Mouse (Mus musculus) MEL (cell line): ENCODE measurements around the gene Ehf. TPM values are rescaled to one million over a fixed set of nuclear protein-coding genes. Genes with fewer than 3 reads are reported as not detected.

Experiments used
- DNase-seq: peaks from one replicate; pipeline ENCODE4 v3.0.0; 2011; ENCODE audit warnings: low read depth, low spot score
- H3K27ac ChIP-seq: 2 replicates; pipeline ENCODE4 v1.5.1; 2012; ENCODE audit warnings: low read depth, mild to moderate bottlenecking, control low read depth, low read length, moderate library complexity; ENCODE audit not compliant: control insufficient read depth
- H3K27me3 ChIP-seq, 2 experiments: fragments of 150-350 bp in 1 of 2; sonication (generic) in 1 of 2; 2 replicates each; pipeline ENCODE4 v1.6.1; 2012; ENCODE audit warnings: low read length in 2 of 2, mild to moderate bottlenecking in 2 of 2, improper control_type of control experiment in 1 of 2, moderate library complexity in 1 of 2; ENCODE audit not compliant: insufficient read depth in 2 of 2, control insufficient read depth in 1 of 2
- H3K36me3 ChIP-seq, 2 experiments: 2 replicates each; pipeline ENCODE4 v1.6.1; 2012 to 2014; ENCODE audit warnings: low read length in 2 of 2, improper control_type of control experiment in 1 of 2, inconsistent platforms in 1 of 2, mild to moderate bottlenecking in 1 of 2; ENCODE audit not compliant: insufficient read depth in 2 of 2, control insufficient read depth in 1 of 2
- H3K4me1 ChIP-seq, 2 experiments: fragments of 150-350 bp in 1 of 2; sonication (generic) in 1 of 2; 2 replicates each; pipeline ENCODE4 v1.6.1; 2012; ENCODE audit warnings: low read length in 2 of 2, improper control_type of control experiment in 1 of 2, mild to moderate bottlenecking in 1 of 2; ENCODE audit not compliant: insufficient read depth in 2 of 2, control insufficient read depth in 1 of 2
- H3K4me3 ChIP-seq, 2 experiments: fragments of 150-350 bp in 1 of 2; sonication (generic) in 1 of 2; 2 replicates each; pipeline ENCODE4 v1.5.1; 2012; ENCODE audit warnings: low read depth in 2 of 2, low read length in 2 of 2, mild to moderate bottlenecking in 2 of 2, moderate library complexity in 2 of 2, control low read depth in 1 of 2, improper control_type of control experiment in 1 of 2; ENCODE audit not compliant: control insufficient read depth in 1 of 2, insufficient read depth in 1 of 2
- H3K79me2 ChIP-seq: 2 replicates; pipeline ENCODE4 v1.6.1; 2012; ENCODE audit warnings: mild to moderate bottlenecking, low read length, moderate library complexity; ENCODE audit not compliant: control insufficient read depth, poor library complexity, insufficient read depth
- H3K9ac ChIP-seq: 2 replicates; pipeline ENCODE4 v1.6.1; 2012; ENCODE audit warnings: low read depth, mild to moderate bottlenecking, control low read depth, low read length, moderate library complexity; ENCODE audit not compliant: control insufficient read depth, poor library complexity, severe bottlenecking
- H3K9me3 ChIP-seq: fragments of 150-350 bp; sonication (generic); replicated peaks from 2 replicates; pipeline ENCODE4 v1.6.1; 2012; ENCODE audit warnings: mild to moderate bottlenecking, low read length, improper control_type of control experiment, moderate library complexity; ENCODE audit not compliant: insufficient read depth
- BHLHE40 ChIP-seq: IDR thresholded peaks from 2 replicates; pipeline ENCODE4 v1.6.1; 2012; ENCODE audit warnings: low read depth, mild to moderate bottlenecking, inconsistent platforms, low read length, improper control_type of control experiment, borderline replicate concordance
- CHD2 ChIP-seq: IDR thresholded peaks from 2 replicates; pipeline ENCODE4 v1.6.1; 2011; ENCODE audit warnings: low read length, improper control_type of control experiment
- CTCF ChIP-seq, 3 experiments: IDR thresholded peaks in 2 of 3; conservative IDR thresholded peaks in 1 of 3; 2 replicates each; pipeline ENCODE4 v1.5.1; 2011 to 2012; ENCODE audit warnings: low read length in 3 of 3, low read depth in 2 of 3, mild to moderate bottlenecking in 2 of 3, improper control_type of control experiment in 1 of 3, inconsistent platforms in 1 of 3, mixed read lengths in 1 of 3, moderate library complexity in 1 of 3; ENCODE audit not compliant: control insufficient read depth in 1 of 3, insufficient read depth in 1 of 3, poor library complexity in 1 of 3, severe bottlenecking in 1 of 3
- E2F4 ChIP-seq: IDR thresholded peaks from 2 replicates; pipeline ENCODE4 v1.6.1; 2011; ENCODE audit warnings: low read depth, low read length, improper control_type of control experiment, borderline replicate concordance
- EP300 ChIP-seq, 2 experiments: IDR thresholded peaks; 2 replicates each; pipeline ENCODE4 v1.6.1; 2011; ENCODE audit warnings: improper control_type of control experiment in 2 of 2, low read length in 2 of 2, low read depth in 1 of 2, mild to moderate bottlenecking in 1 of 2
- ETS1 ChIP-seq: IDR thresholded peaks from 2 replicates; pipeline ENCODE4 v1.6.1; 2012; ENCODE audit warnings: low read depth, mild to moderate bottlenecking, inconsistent platforms, low read length, improper control_type of control experiment, moderate library complexity
- GATA1 ChIP-seq: IDR thresholded peaks from 2 replicates; pipeline ENCODE4 v1.6.1; 2011; ENCODE audit warnings: low read depth, low read length, improper control_type of control experiment
- HCFC1 ChIP-seq: IDR thresholded peaks from 2 replicates; pipeline ENCODE4 v1.6.1; 2012; ENCODE audit warnings: low read depth, mild to moderate bottlenecking, inconsistent platforms, low read length, improper control_type of control experiment, moderate library complexity
- JUND ChIP-seq: IDR thresholded peaks from 2 replicates; pipeline ENCODE4 v1.6.1; 2011; ENCODE audit warnings: low read depth, mild to moderate bottlenecking, improper control_type of control experiment, low read length
- MAFK ChIP-seq: IDR thresholded peaks from 2 replicates; pipeline ENCODE4 v1.6.1; 2011; ENCODE audit warnings: low read depth, mild to moderate bottlenecking, low read length, improper control_type of control experiment, borderline replicate concordance
- MAX ChIP-seq: IDR thresholded peaks from 2 replicates; pipeline ENCODE4 v1.6.1; 2011; ENCODE audit warnings: low read length, improper control_type of control experiment
- MAZ ChIP-seq: IDR thresholded peaks from 2 replicates; pipeline ENCODE4 v1.6.1; 2012; ENCODE audit warnings: low read depth, mild to moderate bottlenecking, inconsistent platforms, low read length, improper control_type of control experiment
- MXI1 ChIP-seq: IDR thresholded peaks from 2 replicates; pipeline ENCODE4 v1.6.1; 2011; ENCODE audit warnings: mild to moderate bottlenecking, low read depth, low read length, improper control_type of control experiment
- MYB ChIP-seq: IDR thresholded peaks from 2 replicates; pipeline ENCODE4 v1.6.1; 2011; ENCODE audit warnings: mild to moderate bottlenecking, low read depth, low read length, improper control_type of control experiment
- MYC ChIP-seq: IDR thresholded peaks from 2 replicates; pipeline ENCODE4 v1.6.1; 2011; ENCODE audit warnings: low read depth, mild to moderate bottlenecking, low read length, improper control_type of control experiment, moderate library complexity
- NELFE ChIP-seq: IDR thresholded peaks from 2 replicates; pipeline ENCODE4 v1.6.1; 2011; ENCODE audit warnings: low read depth, low read length, improper control_type of control experiment
- NRF1 ChIP-seq: IDR thresholded peaks from 2 replicates; pipeline ENCODE4 v1.6.1; 2014; ENCODE audit warnings: low read depth, mild to moderate bottlenecking, inconsistent platforms, low read length, improper control_type of control experiment, moderate library complexity; ENCODE audit not compliant: poor library complexity, insufficient read depth, severe bottlenecking
- POLR2A ChIP-seq, 2 experiments: IDR thresholded peaks; 2 replicates each; pipeline ENCODE4 v1.6.1; 2011 to 2012; ENCODE audit warnings: low read length in 2 of 2, mild to moderate bottlenecking in 2 of 2, control low read depth in 1 of 2, improper control_type of control experiment in 1 of 2, low read depth in 1 of 2, moderate library complexity in 1 of 2; ENCODE audit not compliant: control insufficient read depth in 1 of 2, insufficient read depth in 1 of 2, poor library complexity in 1 of 2
- POLR2AphosphoS2 ChIP-seq: IDR thresholded peaks from 2 replicates; pipeline ENCODE4 v1.6.1; 2011; ENCODE audit warnings: low read length, improper control_type of control experiment
- POLR2AphosphoS5 ChIP-seq: IDR thresholded peaks from 2 replicates; pipeline ENCODE4 v1.6.1; 2012; ENCODE audit warnings: low read depth, borderline replicate concordance, mild to moderate bottlenecking, inconsistent platforms, low read length, moderate library complexity, mixed read lengths
- SIN3A ChIP-seq: IDR thresholded peaks from 2 replicates; pipeline ENCODE4 v1.6.1; 2012; ENCODE audit warnings: low read length, improper control_type of control experiment, inconsistent platforms
- TAL1 ChIP-seq: IDR thresholded peaks from 2 replicates; pipeline ENCODE4 v1.6.1; 2012; ENCODE audit warnings: mild to moderate bottlenecking, inconsistent platforms, low read length, moderate library complexity, mixed read lengths
- TBP ChIP-seq: IDR thresholded peaks from 2 replicates; pipeline ENCODE4 v1.8.0; 2011; ENCODE audit warnings: low read depth, low read length, improper control_type of control experiment
- TCF12 ChIP-seq: IDR thresholded peaks from 2 replicates; pipeline ENCODE4 v1.6.1; 2014; ENCODE audit warnings: low read depth, mild to moderate bottlenecking, inconsistent platforms, low read length, improper control_type of control experiment, moderate library complexity
- USF1 ChIP-seq: IDR thresholded peaks from 2 replicates; pipeline ENCODE4 v1.6.1; 2014; ENCODE audit warnings: low read depth, mild to moderate bottlenecking, inconsistent platforms, low read length, improper control_type of control experiment, moderate library complexity
- ZC3H11A ChIP-seq: IDR thresholded peaks from 2 replicates; pipeline ENCODE4 v1.6.1; 2012; ENCODE audit warnings: low read depth, mild to moderate bottlenecking, inconsistent platforms, low read length, improper control_type of control experiment
- ZKSCAN1 ChIP-seq: IDR thresholded peaks from 2 replicates; pipeline ENCODE4 v1.6.1; 2012; ENCODE audit warnings: low read depth, mild to moderate bottlenecking, inconsistent platforms, low read length, improper control_type of control experiment, moderate library complexity
- ZMIZ1 ChIP-seq: IDR thresholded peaks from 2 replicates; pipeline ENCODE4 v1.6.1; 2012; ENCODE audit warnings: low read depth, mild to moderate bottlenecking, inconsistent platforms, low read length, improper control_type of control experiment, moderate library complexity
- ZNF384 ChIP-seq: IDR thresholded peaks from 2 replicates; pipeline ENCODE4 v1.6.1; 2012; ENCODE audit warnings: low read depth, mild to moderate bottlenecking, inconsistent platforms, low read length, improper control_type of control experiment
- polyA plus RNA-seq, 2 experiments: library from polyadenylated mRNA; stranded (reverse) in 1 of 2; unstranded in 1 of 2; fragments of >175 nt in 1 of 2; fragments of >200 nt in 1 of 2; gene quantifications; 2 replicates each; pipeline versions ENCODE4 v1.2.1 to v1.2.4; 2012; ENCODE audit warnings: low replicate concordance in 2 of 2, low read depth in 1 of 2; ENCODE audit not compliant: insufficient read length in 2 of 2, insufficient read depth in 1 of 2, missing spikeins in 1 of 2
- total RNA-seq: library from RNA; depleted of rRNA; stranded (reverse); fragments of 300-350 nt; gene quantifications from 2 replicates; pipeline ENCODE4 v1.2.3, GENCODE M21; 2012

Ehf gene
- total and polyA plus RNA-seq, 3 experiments = not detected

DNA sequence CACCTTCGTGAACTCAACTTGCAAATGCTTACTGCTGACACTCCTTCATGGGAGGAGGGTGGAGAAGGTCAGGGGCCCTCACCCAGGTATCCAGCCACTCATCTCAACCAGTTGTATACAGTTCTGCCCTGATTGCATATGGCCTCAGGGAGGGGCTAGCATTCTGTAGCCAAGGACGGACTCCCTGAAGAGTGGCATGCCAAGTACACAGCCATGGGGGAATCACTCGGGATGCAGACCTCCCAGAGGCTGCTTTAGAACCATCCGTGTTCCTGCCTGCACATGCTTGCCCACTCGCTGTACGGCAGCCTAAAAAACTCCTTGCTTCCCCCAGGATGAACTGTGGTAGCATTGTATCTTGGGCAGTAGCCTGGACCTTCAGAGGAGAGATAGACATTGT, 35.6 kb upstream of the Ehf start:
- no peaks in the 10 kb centered on the region for H3K79me2 ChIP-seq
- DNase-seq = no peak
- H3K27ac ChIP-seq = no peak overlapping the region
- no peak overlapping the region for H3K4me3 ChIP-seq
- H3K27me3 ChIP-seq = no peaks in the 10 kb centered on the region
- H3K4me1 ChIP-seq = peaks cover 7 to 18% of the 10 kb centered on the region in 2 experiments
- no peaks in the 10 kb centered on the region for H3K9me3 ChIP-seq
- no peak overlapping the region for H3K9ac ChIP-seq
- H3K36me3 ChIP-seq = peaks cover 0 to 27% of the 10 kb centered on the region in 2 experiments; a peak in 2 of 4 replicates
- TF ChIP-seq USF1 = no peak
- TF ChIP-seq MYC = no peak
- TF ChIP-seq NELFE = no peak
- no peak for TF ChIP-seq MAFK
- TF ChIP-seq ZKSCAN1 = no peak
- no peak for TF ChIP-seq TBP
- TF ChIP-seq E2F4 = no peak
- no peak for TF ChIP-seq MXI1
- no peak for TF ChIP-seq EP300 (IDR thresholded peaks at IDR 0.05; ENCODE audit: low read depth in 1 of 2, low read length in 2 of 2)
- no peak for TF ChIP-seq JUND
- TF ChIP-seq ZC3H11A = no peak
- no peak for TF ChIP-seq HCFC1
- no peak for TF ChIP-seq TAL1
- no peak for TF ChIP-seq ZNF384
- no peak for TF ChIP-seq MYB
- TF ChIP-seq POLR2AphosphoS2 = no peak
- TF ChIP-seq POLR2AphosphoS5 = no peak
- no peak for TF ChIP-seq CTCF (IDR thresholded peaks at IDR 0.05 in 2 of 3, conservative IDR thresholded peaks at IDR 0.05 in 1 of 3; ENCODE audit: control insufficient read depth in 1 of 3, insufficient read depth in 1 of 3, low read depth in 2 of 3, low read length in 3 of 3, poor library complexity in 1 of 3, severe bottlenecking in 1 of 3)
- TF ChIP-seq, all 39 proteins: peak for 0

DNA sequence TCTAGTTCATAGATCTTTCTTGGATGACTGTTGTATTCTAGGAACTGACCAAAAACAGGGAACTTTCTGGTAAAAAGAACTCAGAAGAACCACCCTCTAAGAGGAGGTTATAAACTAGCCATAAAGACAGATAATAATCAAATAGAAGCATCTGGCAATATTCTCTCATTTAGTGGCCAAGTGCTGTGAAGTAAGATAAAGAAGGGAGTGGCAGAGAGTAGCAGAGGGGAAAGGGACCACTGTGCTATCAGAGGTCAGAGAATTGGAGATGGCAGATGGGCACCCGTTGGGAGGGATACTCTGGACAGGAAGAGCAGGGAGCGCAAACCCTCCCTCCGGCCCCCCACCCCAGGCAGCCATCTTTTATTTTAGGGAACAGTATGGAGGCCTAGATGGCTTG, 34.3 kb upstream of the Ehf start:
- TF ChIP-seq CHD2 (no peak), GATA1 (peak; percentile 44), MAFK (no peak), ZKSCAN1 (no peak), CTCF (IDR thresholded peaks at IDR 0.05 in 2 of 3, conservative IDR thresholded peaks at IDR 0.05 in 1 of 3; ENCODE audit: control insufficient read depth in 1 of 3, insufficient read depth in 1 of 3, low read depth in 2 of 3, low read length in 3 of 3, poor library complexity in 1 of 3, severe bottlenecking in 1 of 3) (no peak), TCF12 (peak; percentile 72; the same call in 1 of the 2 replicates), ZMIZ1 (no peak), MYB (no peak), MAX (no peak), BHLHE40 (no peak), MAZ (no peak), NELFE (no peak), MXI1 (no peak), HCFC1 (no peak), JUND (no peak), SIN3A (no peak), EP300 (IDR thresholded peaks at IDR 0.05; ENCODE audit: low read depth in 1 of 2, low read length in 2 of 2) (peak; percentile 37 to 38; a peak in 2 of 4 replicates), NRF1 (no peak), POLR2A (IDR thresholded peaks at IDR 0.05; ENCODE audit: control insufficient read depth in 1 of 2, insufficient read depth in 1 of 2, low read depth in 1 of 2, low read length in 2 of 2, poor library complexity in 1 of 2) (no peak), ETS1 (no peak)
- H3K27ac ChIP-seq = no peak overlapping the region

More for the DNA sequence above, 34.3 kb upstream of the Ehf start:
- DNase-seq = no peak
- Histone ChIP-seq H3K4me1 (peaks cover 7 to 18% of the 10 kb centered on the region in 2 experiments), H3K9ac (no peak overlapping the region), H3K9me3 (no peaks in the 10 kb centered on the region), H3K36me3 (peaks cover 0 to 22% of the 10 kb centered on the region in 2 experiments; a peak in 2 of 4 replicates), H3K79me2 (no peaks in the 10 kb centered on the region), H3K4me3 (no peak overlapping the region), H3K27me3 (no peaks in the 10 kb centered on the region)
